9 mouse cellular contexts compared by ENCODE assay signal in the genomic region with DNA sequence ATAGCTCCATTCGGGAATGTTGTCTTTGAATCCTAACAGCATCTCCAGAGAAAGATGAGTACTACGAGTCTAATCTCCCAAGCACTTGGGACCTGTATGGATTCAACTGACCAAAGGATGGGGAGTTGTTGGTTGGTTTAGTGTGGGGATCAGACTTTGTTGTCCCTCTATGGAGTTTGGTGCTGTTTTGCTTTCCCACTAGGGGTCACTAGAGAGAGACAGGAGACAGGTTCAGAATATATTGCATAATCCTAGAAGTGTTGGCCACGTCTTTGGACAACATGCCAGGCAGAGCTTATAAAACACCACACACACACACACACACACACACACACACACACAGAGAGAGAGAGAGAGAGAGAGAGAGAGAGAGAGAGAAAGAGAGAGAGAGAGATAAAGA.
DNase-seq lines count a peak whose midpoint lies in the region; ATAC-seq and TF ChIP-seq lines count a peak whose summit lies in the region.
"Had no signal": no experiment of that assay in that cellular context is flagged by ENCODE, and none has a peak within 500 bp of the region (broad histone marks: within the 10 kb centered on the region; RNA-seq: fewer than 3 reads in every experiment).

No protein-coding gene starts in this region.

- peak; percentile 48 for DNase-seq in embryonic facial prominence, embryonic 11.5 days (ENCODE audit: low spot score)
- DNase-seq in embryonic facial prominence, embryonic 10.5 days (ENCODE audit: low spot score): no peak
- peak; percentile 17 for DNase-seq in midbrain, postnatal 0 days (ENCODE audit: low spot score)
- peak; percentile 25 for DNase-seq in c-Kit-positive CD71-positive TER-119-positive erythroid progenitor cells, embryonic 14.5 days (ENCODE audit: low spot score)
- peak; percentile 44 to 57 for DNase-seq in kidney, postnatal 25 days
- peak; percentile 32 for DNase-seq in thymus, postnatal 25 days
- DNase-seq in MN1 (ENCODE audit: low spot score): no peak

- no peak overlapping the region for H3K4me3 ChIP-seq in embryonic facial prominence, embryonic 11.5 days (ENCODE audit: low read depth, low read length)
- no peak overlapping the region for H3K4me3 ChIP-seq in embryonic facial prominence, embryonic 10.5 days
- no peak overlapping the region for H3K4me3 ChIP-seq in midbrain, postnatal 0 days (ENCODE audit: low read depth, low read length)
- no peak overlapping the region for H3K4me3 ChIP-seq in midbrain, embryonic 13.5 days (replicated peaks)
- H3K4me3 ChIP-seq: neural tube, embryonic 13.5 days had no signal

- TF ChIP-seq CTCF in midbrain, postnatal 0 days (IDR thresholded peaks at IDR 0.05): peak; percentile 60

- no peaks in the 10 kb centered on the region for H3K9me3 ChIP-seq in embryonic facial prominence, embryonic 11.5 days (replicated peaks; ENCODE audit: control insufficient read depth, low read length)
- no peaks in the 10 kb centered on the region for H3K9me3 ChIP-seq in embryonic facial prominence, embryonic 10.5 days
- H3K9me3 ChIP-seq in midbrain, postnatal 0 days (ENCODE audit: low read length): no peaks in the 10 kb centered on the region
- no peaks in the 10 kb centered on the region for H3K9me3 ChIP-seq in midbrain, embryonic 13.5 days
- H3K9me3 ChIP-seq: neural tube, embryonic 13.5 days had no signal

- H3K27me3 ChIP-seq in embryonic facial prominence, embryonic 11.5 days (ENCODE audit: control insufficient read depth, insufficient read depth, low read length): no peaks in the 10 kb centered on the region
- H3K27me3 ChIP-seq in embryonic facial prominence, embryonic 10.5 days (replicated peaks; ENCODE audit: low read depth, poor library complexity, severe bottlenecking): no peaks in the 10 kb centered on the region
- H3K27me3 ChIP-seq in midbrain, postnatal 0 days (ENCODE audit: insufficient read depth, low read length): no peaks in the 10 kb centered on the region
- no peaks in the 10 kb centered on the region for H3K27me3 ChIP-seq in midbrain, embryonic 13.5 days
- H3K27me3 ChIP-seq: neural tube, embryonic 13.5 days had no signal

- no peak for ATAC-seq in embryonic facial prominence, embryonic 11.5 days (replicated peaks; ENCODE audit: insufficient number of reproducible peaks, low FRiP score, low TSS enrichment, low read depth)
- ATAC-seq in midbrain, postnatal 0 days (ENCODE audit: low FRiP score): no peak
- no peak for ATAC-seq in midbrain, embryonic 13.5 days

- no peaks in the 10 kb centered on the region for H3K36me3 ChIP-seq in embryonic facial prominence, embryonic 11.5 days (replicated peaks; ENCODE audit: control insufficient read depth, insufficient read depth, low read depth, low read length)
- no peaks in the 10 kb centered on the region for H3K36me3 ChIP-seq in embryonic facial prominence, embryonic 10.5 days (replicated peaks)
- H3K36me3 ChIP-seq in midbrain, postnatal 0 days (ENCODE audit: insufficient read depth, low read length): no peaks in the 10 kb centered on the region
- no peaks in the 10 kb centered on the region for H3K36me3 ChIP-seq in midbrain, embryonic 13.5 days
- H3K36me3 ChIP-seq: neural tube, embryonic 13.5 days had no signal

- H3K9ac ChIP-seq in embryonic facial prominence, embryonic 11.5 days (replicated peaks; ENCODE audit: low read length): no peak overlapping the region
- no peak overlapping the region for H3K9ac ChIP-seq in midbrain, postnatal 0 days (replicated peaks; ENCODE audit: low read length, poor library complexity, severe bottlenecking)
- no peak overlapping the region for H3K9ac ChIP-seq in midbrain, embryonic 13.5 days (replicated peaks)
- H3K9ac ChIP-seq: neural tube, embryonic 13.5 days had no signal

- H3K4me2 ChIP-seq in embryonic facial prominence, embryonic 11.5 days (ENCODE audit: low read depth, low read length): no peak overlapping the region
- H3K4me2 ChIP-seq in midbrain, postnatal 0 days (ENCODE audit: low read depth, low read length, poor library complexity, severe bottlenecking): no peak overlapping the region
- H3K4me2 ChIP-seq in midbrain, embryonic 13.5 days (replicated peaks): no peak overlapping the region
- H3K4me2 ChIP-seq: neural tube, embryonic 13.5 days had no signal

- WGBS in embryonic facial prominence, embryonic 11.5 days: 67% methylated on average over 3 of the region's 3 CpGs
- 70% methylated on average over 3 of the region's 3 CpGs for WGBS in embryonic facial prominence, embryonic 10.5 days
- 60% methylated on average over 3 of the region's 3 CpGs for WGBS in midbrain, postnatal 0 days
- 60% methylated on average over 3 of the region's 3 CpGs for WGBS in midbrain, embryonic 13.5 days

- no peaks in the 10 kb centered on the region; the same call in 1 of the 2 replicates for H3K4me1 ChIP-seq in embryonic facial prominence, embryonic 11.5 days (ENCODE audit: control insufficient read depth, insufficient read depth, low read length)
- H3K4me1 ChIP-seq in embryonic facial prominence, embryonic 10.5 days: peaks cover 17% of the 10 kb centered on the region
- no peaks in the 10 kb centered on the region for H3K4me1 ChIP-seq in midbrain, postnatal 0 days (ENCODE audit: insufficient read depth, low read length)
- peaks cover 5% of the 10 kb centered on the region; the same call in 1 of the 2 replicates for H3K4me1 ChIP-seq in midbrain, embryonic 13.5 days (replicated peaks)

- no peak overlapping the region for H3K27ac ChIP-seq in embryonic facial prominence, embryonic 11.5 days (replicated peaks; ENCODE audit: low read depth, low read length)
- H3K27ac ChIP-seq in embryonic facial prominence, embryonic 10.5 days (replicated peaks): no peak overlapping the region
- no peak overlapping the region for H3K27ac ChIP-seq in midbrain, postnatal 0 days (ENCODE audit: low read depth, low read length)
- no peak overlapping the region for H3K27ac ChIP-seq in midbrain, embryonic 13.5 days
- H3K27ac ChIP-seq: neural tube, embryonic 13.5 days had no signal

Comparison
In these comparisons a context has a peak if more than half of its experiments do, and no peak if none do; other contexts are left out.
1. DNase-seq: peak in embryonic facial prominence, embryonic 11.5 days (single experiment), midbrain, postnatal 0 days (single experiment), c-Kit-positive CD71-positive TER-119-positive erythroid progenitor cells, embryonic 14.5 days (single experiment), kidney, postnatal 25 days (2 of 2) and thymus, postnatal 25 days (single experiment); none in embryonic facial prominence, embryonic 10.5 days (single experiment) and MN1 (single experiment).